Mouse (Mus musculus) C2C12 (cell line): ENCODE measurements around the gene Cage1.

ENCODE experiments used
- MAX ChIP-seq: IDR thresholded peaks from one replicate; pipeline ENCODE4 v1.6.1; 2011; ENCODE audit warnings: mild to moderate bottlenecking, control low read depth
- MYOG ChIP-seq: IDR thresholded peaks from one replicate; pipeline ENCODE4 v1.6.1; 2011; ENCODE audit not compliant: control insufficient read depth, insufficient read length; ENCODE audit errors: extremely low read depth

GRCm38 (mm10) chr13:38007972-38008371, 28.9 kb downstream of the Cage1 start:
- TF ChIP-seq MYOG (no peak), MAX (no peak)
